Mouse (Mus musculus) liver, postnatal 0 days (tissue): ENCODE data around the gene Zfp786.

Experiments
- CTCF ChIP-seq: sonication (generic); IDR thresholded peaks from 2 replicates; pipeline ENCODE4 v1.5.1; 2016; ENCODE audit warnings: antibody characterized with exemption, low read depth
- EP300 ChIP-seq: IDR thresholded peaks from 2 replicates; pipeline ENCODE4 v1.6.1; 2016; ENCODE audit warnings: antibody characterized with exemption, low read depth, mild to moderate bottlenecking

DNA sequence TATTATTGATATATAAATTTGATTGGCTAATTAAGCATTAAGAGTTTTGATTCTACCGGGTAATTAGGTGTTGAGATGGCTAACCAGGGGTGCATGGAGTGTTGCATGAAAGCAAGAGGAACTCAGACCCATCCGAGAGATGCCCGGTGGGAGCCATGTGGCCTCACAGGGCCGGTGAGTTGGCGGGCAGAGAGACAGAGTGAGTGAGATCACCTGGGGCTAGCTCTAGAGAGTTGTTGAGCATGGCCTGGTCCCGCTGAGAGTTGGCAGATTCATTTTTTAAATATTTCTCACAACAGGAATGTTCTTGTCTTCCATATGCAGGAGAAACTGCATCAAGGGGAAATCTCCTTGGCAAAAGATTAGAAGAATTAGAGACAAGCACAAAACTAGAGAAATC lies 26.6 kb upstream of the Zfp786 start:
- TF ChIP-seq CTCF (no peak), EP300 (no peak)
